Mouse (Mus musculus): ENCODE measurements around the gene Fancl.
"Not testable (repeated sequence)": the region's sequence is repeated elsewhere in the genome, so short reads cannot be mapped to it uniquely, and the experiment has no call there.

Gene Fancl

DNA sequence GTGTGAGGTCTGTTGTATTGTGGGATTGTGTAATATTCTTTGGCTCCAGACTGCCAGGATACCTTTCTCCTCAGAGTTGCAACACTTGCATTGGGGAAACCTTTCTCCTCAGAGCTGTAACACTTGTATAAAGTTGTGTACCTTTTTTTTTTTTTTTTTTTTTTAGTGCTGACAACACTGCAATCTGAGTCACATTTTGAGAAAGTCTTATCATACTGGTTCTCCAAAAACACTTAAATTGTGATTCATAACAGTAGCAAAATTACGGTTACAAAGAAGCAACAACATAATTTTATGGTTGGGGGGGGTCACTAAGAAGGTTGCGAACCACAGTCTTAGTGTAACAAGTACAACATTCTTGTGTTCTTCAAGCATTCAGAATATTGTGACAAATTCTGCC, at the start of gene Fancl:
Gene Fancl, plus strand, starts transcription at position 165 of the 400 bp plus-strand sequence.
- in situ Hi-C loops (cut with MboI, MseI): loop anchor here (10.0 kb wide), 1 partner anchor 199 kb away; no protein-coding TSS in a partner anchor

DNA sequence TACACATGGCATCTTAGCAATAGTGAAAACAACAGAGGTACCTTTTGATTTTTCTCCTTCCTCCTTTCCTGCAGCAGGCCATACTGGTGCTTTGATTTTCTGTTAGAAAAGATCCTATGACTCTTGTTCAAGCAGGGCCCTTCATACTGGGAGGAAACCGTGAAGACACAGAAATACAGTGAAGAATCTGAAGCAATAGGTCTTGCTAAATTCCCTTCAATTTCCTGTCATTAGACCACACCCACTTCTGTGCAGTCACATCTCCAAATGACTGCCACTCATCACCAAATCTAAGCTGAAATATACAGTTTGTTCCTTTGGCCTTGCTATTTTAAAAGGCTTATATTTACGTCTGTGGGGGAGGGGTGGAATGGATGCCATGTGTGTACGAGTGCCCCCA, 49.1 kb upstream of the Fancl start:
- in situ Hi-C loops (cut with MboI, MseI): no loop called here

GRCm38 (mm10) chr11:26370176-26370575, 15.8 kb upstream of the Fancl start:
- in situ Hi-C loops (cut with MboI, MseI): not testable (repeated sequence)

DNA sequence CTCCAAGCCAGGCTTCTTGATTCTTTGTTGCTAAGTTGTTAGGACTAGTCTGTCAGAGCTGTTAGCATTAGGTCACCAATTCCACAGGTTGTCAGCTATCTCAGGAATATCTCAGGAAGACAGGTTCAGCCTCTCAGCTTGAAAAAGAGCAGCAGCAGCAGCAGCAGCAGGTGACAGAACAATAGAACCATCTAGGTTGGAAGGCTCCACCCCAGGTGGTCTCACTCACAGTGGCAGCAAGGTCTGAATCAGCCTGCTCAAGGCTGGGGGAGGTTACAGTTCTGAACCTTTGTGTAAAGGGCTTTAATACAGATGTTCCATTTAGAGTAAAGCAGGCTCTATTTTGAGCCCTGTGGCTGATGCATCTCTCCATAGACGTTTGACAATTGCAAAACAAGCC, 14.0 kb upstream of the Fancl start:
- in situ Hi-C loops (cut with MboI, MseI): not testable (repeated sequence)

GRCm38 (mm10) chr11:26374132-26374531, 11.8 kb upstream of the Fancl start:
- in situ Hi-C loops (cut with MboI, MseI): no loop called here

GRCm38 (mm10) chr11:26378074-26378473, 7.9 kb upstream of the Fancl start:
- in situ Hi-C loops (cut with MboI, MseI): no loop called here

- in situ Hi-C loops (cut with MboI, MseI): loop anchor here (10.0 kb wide), 1 partner anchor 203 kb away; no protein-coding TSS in a partner anchor
These were observed 4.4 kb upstream of the Fancl start for GRCm38 (mm10) chr11:26381499-26381898.

- in situ Hi-C loops (cut with MboI, MseI): loop anchor here (10.0 kb wide), 1 partner anchor 198 kb away; no protein-coding TSS in a partner anchor
These were observed 743 bp downstream of the Fancl start for GRCm38 (mm10) chr11:26386678-26387077.

GRCm38 (mm10) chr11:26387087-26387611, 1.2 kb downstream of the Fancl start:
- in situ Hi-C loops (cut with MboI, MseI): loop anchor here (10.0 kb wide), 1 partner anchor 198 kb away; no protein-coding TSS in a partner anchor

- in situ Hi-C loops (cut with MboI, MseI): no loop called here
These were observed 9.6 kb downstream of the Fancl start for GRCm38 (mm10) chr11:26395561-26395960.

GRCm38 (mm10) chr11:26412972-26413371, 27.0 kb downstream of the Fancl start:
- in situ Hi-C loops (cut with MboI, MseI): no loop called here

DNA sequence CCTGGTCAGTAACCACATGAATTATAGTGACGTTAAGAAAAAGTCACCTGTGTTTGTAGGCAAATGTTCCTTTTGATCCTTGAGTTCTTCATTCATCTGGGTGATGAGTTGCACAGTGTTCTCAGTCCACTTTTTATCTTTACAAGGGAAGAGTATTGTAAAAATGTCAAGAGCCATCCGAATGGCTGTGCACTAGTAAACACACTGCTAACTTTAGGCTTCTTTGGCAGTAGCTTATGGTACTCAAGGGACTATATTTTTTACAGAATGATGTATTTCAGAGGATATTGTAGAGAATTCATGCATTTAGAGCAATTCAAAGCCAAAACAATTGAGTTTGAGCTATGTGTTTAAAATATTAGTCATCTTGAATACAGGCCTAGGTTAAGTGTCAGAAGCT, 35.5 kb downstream of the Fancl start:
- in situ Hi-C loops (cut with MboI, MseI): no loop called here

- in situ Hi-C loops (cut with MboI, MseI): no loop called here
These were observed 48.3 kb downstream of the Fancl start for GRCm38 (mm10) chr11:26434229-26434628.

GRCm38 (mm10) chr11:26437818-26438217, 51.9 kb downstream of the Fancl start:
- in situ Hi-C loops (cut with MboI, MseI): loop anchor here (5.0 kb wide), 1 partner anchor 91 kb away; no protein-coding TSS in a partner anchor

GRCm38 (mm10) chr11:26441121-26441520, 55.2 kb downstream of the Fancl start:
- in situ Hi-C loops (cut with MboI, MseI): no loop called here

DNA sequence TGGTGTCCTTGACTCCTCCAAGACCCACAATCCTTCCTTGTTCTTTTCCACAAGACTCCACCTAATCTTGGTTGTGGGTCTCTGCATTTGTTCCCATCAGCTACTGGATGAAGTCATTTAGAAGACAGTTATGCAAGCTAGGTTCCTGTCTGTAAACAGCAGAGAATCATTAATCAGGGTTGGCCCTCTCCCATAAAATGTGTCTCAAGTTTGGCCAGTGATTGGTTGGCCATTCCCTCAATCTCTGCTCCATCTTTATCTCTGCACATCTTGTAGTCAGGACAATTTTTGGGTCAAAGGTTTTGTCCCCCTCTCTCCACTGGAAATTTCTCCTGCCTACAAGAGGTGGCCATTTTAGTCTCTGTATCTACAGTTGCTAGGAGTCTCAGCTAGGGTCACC, 58.4 kb downstream of the Fancl start:
- in situ Hi-C loops (cut with MboI, MseI): no loop called here

- in situ Hi-C loops (cut with MboI, MseI): no loop called here
These were observed 63.9 kb downstream of the Fancl start for GRCm38 (mm10) chr11:26449789-26450188.

- in situ Hi-C loops (cut with MboI, MseI): no loop called here
These were observed 64.7 kb downstream of the Fancl start for GRCm38 (mm10) chr11:26450636-26451035.

DNA sequence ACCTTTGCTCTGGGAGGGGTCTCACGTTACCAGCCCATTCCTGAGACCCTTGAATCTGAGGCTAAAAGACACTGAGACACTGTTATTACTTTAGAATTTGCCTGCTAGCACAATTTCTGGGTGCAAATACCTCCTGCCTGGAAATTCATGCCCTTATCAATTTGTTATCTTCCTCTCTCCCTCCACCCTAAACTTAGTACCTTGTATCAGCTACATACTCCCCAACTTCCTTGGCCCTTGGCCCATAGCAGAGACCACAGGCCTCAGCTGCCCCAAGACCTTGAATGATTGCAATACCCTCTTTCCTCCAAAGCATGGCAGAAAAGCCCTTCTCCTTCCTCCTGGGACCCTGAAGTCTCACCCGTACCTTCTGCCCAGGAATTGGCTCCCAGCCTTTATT, 65.3 kb downstream of the Fancl start:
- in situ Hi-C loops (cut with MboI, MseI): no loop called here

DNA sequence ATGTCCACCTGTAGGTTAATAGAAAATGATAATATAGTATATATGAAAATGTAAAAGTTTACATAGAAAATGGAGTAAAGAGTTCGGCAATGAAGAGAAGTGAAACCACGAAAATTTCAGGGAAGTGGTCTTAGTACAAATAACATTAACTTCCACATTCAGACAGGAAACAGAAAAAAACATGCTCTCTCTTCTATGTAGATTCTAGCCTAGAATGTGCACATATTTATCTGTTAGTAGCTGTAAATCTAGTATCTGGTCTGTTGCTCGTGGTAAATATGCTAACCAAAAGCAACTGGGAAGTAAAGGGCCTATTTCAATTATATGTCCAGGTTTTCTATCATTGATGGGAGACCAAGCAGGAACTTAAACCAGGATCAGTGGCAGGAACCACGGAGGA, 66.8 kb downstream of the Fancl start:
- in situ Hi-C loops (cut with MboI, MseI): no loop called here

GRCm38 (mm10) chr11:26454081-26454480, 68.1 kb downstream of the Fancl start:
- in situ Hi-C loops (cut with MboI, MseI): no loop called here

- in situ Hi-C loops (cut with MboI, MseI): loop anchor here (25.0 kb wide), 1 partner anchor 485 kb away; no protein-coding TSS in a partner anchor
These were observed 91.3 kb downstream of the Fancl start for GRCm38 (mm10) chr11:26477037-26477739.

GRCm38 (mm10) chr11:26481691-26482242, 95.8 kb downstream of the Fancl start:
- in situ Hi-C loops (cut with MboI, MseI): loop anchor here (25.0 kb wide), 1 partner anchor 481 kb away; no protein-coding TSS in a partner anchor

Measured in regulatory T cell (primary cell).